Mouse (Mus musculus): Measurements from ENCODE around the gene Cacng7.
A peak's percentile ranks its signal among the peaks of the same experiment; 100 is the strongest.
"Not testable (repeated sequence)": the region's sequence is repeated elsewhere in the genome, so short reads cannot be mapped to it uniquely, and the experiment has no call there.

Cacng7 gene

GRCm38 (mm10) chr7:3332619-3333521, at the start of gene Cacng7:
Gene Cacng7 (plus strand): TSS chr7:3332955.
- peak; percentile 24 to 41 for DNase-seq (ENCODE audit: inconsistent age in 2 of 2, low spot score in 1 of 2)

GRCm38 (mm10) chr7:3283081-3283875, 49.5 kb upstream of the Cacng7 start:
- DNase-seq (ENCODE audit: inconsistent age in 2 of 2, low spot score in 1 of 2) = no peak

GRCm38 (mm10) chr7:3284604-3285003, 48.2 kb upstream of the Cacng7 start:
- DNase-seq (ENCODE audit: inconsistent age in 2 of 2, low spot score in 1 of 2) = peak; percentile 67 to 75

GRCm38 (mm10) chr7:3286036-3286435, 46.7 kb upstream of the Cacng7 start:
- no peak for DNase-seq (ENCODE audit: inconsistent age in 2 of 2, low spot score in 1 of 2)

GRCm38 (mm10) chr7:3287186-3287585, 45.6 kb upstream of the Cacng7 start:
- DNase-seq (ENCODE audit: inconsistent age in 2 of 2, low spot score in 1 of 2) = peak in 1 of 2 experiments; percentile 55

DNA sequence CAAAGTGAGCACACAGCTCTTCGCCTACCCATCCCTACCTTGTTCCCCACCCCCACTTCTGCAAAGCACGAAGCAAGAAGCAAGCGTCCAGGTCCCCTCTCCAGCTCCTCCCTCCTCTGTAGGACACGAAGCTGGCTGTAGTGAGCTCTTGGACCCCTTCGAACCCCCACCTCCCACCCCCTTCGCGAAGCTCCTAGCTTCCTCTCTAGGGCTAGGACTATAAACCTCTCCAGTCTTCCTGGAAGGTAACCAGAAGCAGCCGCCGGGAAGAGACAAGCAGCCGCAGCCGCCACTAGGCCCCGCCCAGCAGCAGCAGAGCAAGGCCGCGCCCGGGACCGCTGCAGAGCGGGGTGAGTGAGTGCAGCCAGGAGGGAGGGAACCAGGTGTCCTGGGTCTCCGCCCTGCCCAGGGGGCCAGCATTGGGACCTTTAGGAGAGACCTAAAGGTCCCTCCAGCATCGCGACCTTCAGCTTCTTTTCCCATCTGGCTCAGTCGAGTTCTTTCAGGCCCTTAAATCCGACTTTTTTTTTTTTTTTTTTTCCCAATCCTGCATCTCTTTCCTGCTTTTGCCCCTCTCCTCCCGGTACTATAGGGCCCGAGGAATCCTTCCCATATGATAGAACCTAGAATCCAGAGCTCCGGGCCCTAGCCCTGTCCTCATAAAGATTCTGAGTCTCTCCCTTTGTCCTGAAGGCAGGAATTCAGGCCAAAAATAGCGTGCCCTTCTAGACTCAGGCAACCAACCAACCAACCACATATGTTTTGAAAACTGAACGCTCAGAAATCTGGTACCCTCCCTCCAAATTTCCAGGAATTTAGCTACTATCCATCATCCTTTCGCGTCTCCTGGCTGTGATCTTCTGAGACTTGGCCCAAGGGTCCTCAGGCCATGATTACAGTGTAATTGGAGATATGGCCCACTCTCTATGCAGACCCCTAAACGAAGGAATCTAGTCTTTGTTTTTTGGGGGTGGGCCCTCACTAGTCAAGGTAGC, 43.5 kb upstream of the Cacng7 start, which contains the start of the genes Myadm and Prkcg:
Gene Myadm, plus strand, starts transcription at position 105 of the 995 bp plus-strand sequence.
Gene Prkcg, plus strand, starts transcription at position 204 of the 995 bp plus-strand sequence.
- peak; percentile 89 to 95 for DNase-seq (ENCODE audit: inconsistent age in 2 of 2, low spot score in 1 of 2)

DNA sequence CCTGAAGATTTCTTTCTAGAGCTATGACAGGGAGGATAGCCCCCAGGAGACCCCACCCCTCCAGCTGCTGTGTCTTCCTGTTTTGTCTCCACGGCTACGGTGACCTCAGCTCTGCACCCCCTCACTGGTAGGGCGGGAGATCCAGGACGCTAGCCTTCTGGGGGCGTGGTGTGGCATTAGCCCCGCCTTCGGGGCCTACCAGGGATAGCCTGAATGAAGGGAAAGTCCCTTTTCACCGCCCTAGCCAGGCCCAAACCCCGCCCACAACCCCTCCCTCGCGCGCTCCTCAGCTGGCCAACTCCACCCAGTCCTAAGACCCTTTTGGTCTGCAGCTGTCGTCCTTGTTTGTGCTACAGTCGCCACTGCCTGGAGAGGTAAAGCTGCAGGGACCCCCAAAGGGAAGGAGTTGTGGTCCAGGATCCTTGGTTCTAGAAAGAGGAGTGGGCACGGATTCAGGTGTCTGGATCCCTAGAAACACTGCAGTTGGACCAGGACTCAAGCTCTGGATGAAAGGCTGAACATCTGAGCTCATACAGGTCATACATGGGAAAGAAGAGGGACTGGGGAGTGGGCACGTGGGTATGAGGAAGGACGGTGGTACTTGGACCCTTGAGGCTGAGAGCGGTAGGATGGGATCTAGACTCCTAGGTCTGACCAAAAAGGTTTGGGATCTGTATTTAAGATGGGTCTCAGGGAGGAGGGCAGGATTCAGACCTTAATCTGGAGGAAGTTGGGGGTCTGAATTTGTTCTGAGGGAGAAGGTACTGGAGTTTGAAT, 42.3 kb upstream of the Cacng7 start:
- DNase-seq (ENCODE audit: inconsistent age in 2 of 2, low spot score in 1 of 2) = peak; percentile 98 to 99

- DNase-seq (ENCODE audit: inconsistent age in 2 of 2, low spot score in 1 of 2) = peak; percentile 60 to 70
These were observed 41.6 kb upstream of the Cacng7 start for GRCm38 (mm10) chr7:3291197-3291596.

DNA sequence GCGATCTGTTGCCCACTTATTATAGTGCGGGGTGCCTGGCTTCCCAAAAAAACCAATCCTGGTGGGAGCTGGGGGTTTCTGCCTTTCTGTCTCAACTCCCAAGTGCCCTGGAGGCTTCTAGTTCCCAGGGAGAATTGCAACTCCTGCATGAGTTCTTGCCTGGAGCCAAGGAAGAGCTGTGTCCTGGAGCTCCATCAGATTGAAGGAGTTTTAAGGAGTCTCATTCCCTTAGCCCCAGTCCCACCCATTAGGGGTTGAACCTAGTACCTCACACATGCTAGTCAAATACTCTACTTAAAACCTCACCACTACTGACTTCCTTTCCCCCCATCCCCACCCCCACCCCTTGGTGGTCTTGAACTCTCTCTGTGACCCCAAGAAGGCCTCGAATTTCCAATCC, 41.0 kb upstream of the Cacng7 start:
- DNase-seq (ENCODE audit: inconsistent age in 2 of 2, low spot score in 1 of 2) = no peak

DNA sequence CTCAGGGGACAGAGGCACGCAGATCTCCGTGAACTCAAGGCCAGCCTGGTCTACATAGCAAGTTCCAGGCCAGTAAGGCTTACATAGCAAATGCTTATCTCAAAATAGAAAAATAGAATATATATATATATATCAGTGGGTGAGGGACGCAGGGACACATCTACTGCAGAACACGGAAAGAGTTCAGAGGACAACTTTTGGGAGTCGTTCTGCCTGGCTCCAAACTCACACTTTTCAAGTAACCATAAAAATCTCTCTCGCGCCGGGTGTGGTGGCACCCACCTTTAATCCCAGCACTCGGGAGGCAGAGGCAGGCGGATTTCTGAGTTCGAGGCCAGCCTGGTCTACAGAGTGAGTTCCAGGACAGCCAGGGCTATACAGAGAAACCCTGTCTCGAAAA, 40.5 kb upstream of the Cacng7 start:
- DNase-seq (ENCODE audit: inconsistent age in 2 of 2, low spot score in 1 of 2) = not testable (repeated sequence)

DNA sequence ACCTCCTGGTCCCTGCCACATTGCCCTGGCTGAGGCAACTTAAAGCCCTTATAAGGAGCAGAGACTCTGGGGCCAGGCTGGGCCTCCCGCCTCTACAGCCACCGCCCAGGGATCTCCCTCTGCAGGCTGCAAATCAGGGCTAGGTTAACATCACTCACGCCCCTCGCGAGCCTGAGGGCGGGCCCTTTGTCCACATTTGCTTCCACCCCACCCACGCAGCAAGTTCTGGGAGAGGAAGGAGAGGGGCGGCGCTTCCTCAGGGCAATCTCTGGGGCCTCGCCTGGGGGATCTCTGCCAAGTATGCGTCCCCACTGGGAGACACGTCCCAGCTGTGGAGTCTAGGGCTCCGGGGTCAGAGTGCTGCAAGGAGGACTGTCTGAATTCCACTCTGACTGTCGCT, 40.0 kb upstream of the Cacng7 start:
- DNase-seq (ENCODE audit: inconsistent age in 2 of 2, low spot score in 1 of 2) = peak; percentile 95 to 97

DNA sequence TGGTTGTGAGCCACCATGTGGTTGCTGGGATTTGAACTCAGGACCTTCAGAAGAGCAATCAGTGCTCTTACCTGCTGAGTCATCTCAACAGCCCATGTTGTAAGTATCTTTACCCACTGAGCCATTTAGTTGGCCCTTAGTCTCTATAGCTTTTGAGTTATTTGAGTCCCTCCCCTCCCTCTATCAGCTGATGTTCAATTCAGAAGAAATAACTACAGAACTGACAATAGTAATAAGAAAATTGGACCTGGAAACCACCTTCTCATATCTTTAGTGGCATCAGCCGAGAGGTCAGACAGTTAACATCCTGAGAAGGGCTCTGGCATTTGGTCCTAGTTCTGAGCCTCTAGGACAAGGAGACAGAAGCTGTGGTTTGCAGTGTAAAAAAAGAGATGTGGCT, 38.0 kb upstream of the Cacng7 start:
- DNase-seq (ENCODE audit: inconsistent age in 2 of 2, low spot score in 1 of 2) = no peak

GRCm38 (mm10) chr7:3295321-3296110, 37.2 kb upstream of the Cacng7 start:
- DNase-seq (ENCODE audit: inconsistent age in 2 of 2, low spot score in 1 of 2) = no peak

GRCm38 (mm10) chr7:3296711-3297110, 36.0 kb upstream of the Cacng7 start:
- no peak for DNase-seq (ENCODE audit: inconsistent age in 2 of 2, low spot score in 1 of 2)

DNA sequence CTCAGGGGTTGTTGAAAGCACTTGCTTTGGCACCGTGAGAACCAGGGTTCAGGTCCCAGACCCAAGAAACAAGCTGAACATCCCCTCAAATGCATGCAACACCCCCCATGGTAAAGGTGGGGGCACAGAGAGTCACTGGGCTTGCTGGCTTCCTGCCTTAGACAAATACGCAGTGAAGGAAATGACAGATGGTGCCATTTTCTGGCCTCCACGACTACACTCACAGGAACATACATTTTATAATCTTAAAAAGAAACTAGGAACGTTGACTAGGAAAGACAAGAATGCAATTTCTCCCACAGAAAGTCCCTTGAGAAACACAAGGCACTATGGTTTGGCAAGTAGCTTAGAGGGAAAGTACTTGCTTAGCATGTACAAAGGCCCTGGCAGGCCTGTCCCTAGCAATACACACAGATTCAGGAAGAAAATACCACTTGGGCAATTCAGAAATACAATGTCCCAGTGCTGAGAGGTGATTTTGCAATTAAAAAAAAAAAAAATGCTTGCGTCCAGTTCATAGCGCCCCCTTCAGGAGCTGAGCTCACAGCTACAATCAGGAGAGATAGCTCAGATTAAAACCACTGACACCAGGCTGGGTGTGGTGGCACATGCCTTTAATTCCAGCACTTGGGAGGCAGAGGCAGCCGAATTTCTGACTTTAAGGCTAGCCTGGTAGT, 32.7 kb upstream of the Cacng7 start:
- DNase-seq (ENCODE audit: inconsistent age in 2 of 2, low spot score in 1 of 2) = peak in 1 of 2 experiments; percentile 67

- no peak for DNase-seq (ENCODE audit: inconsistent age in 2 of 2, low spot score in 1 of 2)
These were observed 31.7 kb upstream of the Cacng7 start for GRCm38 (mm10) chr7:3300891-3301627.

- DNase-seq (ENCODE audit: inconsistent age in 2 of 2, low spot score in 1 of 2) = peak; percentile 58 to 78
These were observed 30.9 kb upstream of the Cacng7 start for GRCm38 (mm10) chr7:3301628-3302555.
